Mouse (Mus musculus) lung, postnatal 0 days (tissue): Measurements from ENCODE around the gene Cilp. TPM values are rescaled to one million over a fixed set of nuclear protein-coding genes. Genes with fewer than 3 reads are reported as not detected.

Source experiments
- ATAC-seq: fragments of 200-750 bp; cut with Nextera tagmentation; 2 replicates; pipeline ENCODE4 v1.8.0; 2017; ENCODE audit warnings: moderate library complexity
- DNase-seq: peaks from one replicate; pipeline ENCODE4 v3.0.0-alpha.2; 2016; ENCODE audit warnings: low spot score
- H3K27ac ChIP-seq: fragments of 300-500 bp; sonication (generic); 2 replicates; pipeline ENCODE4 v1.5.1; 2014; ENCODE audit warnings: antibody characterized with exemption, mild to moderate bottlenecking, low read length, mixed read lengths
- H3K27me3 ChIP-seq: fragments of 300-500 bp; sonication (generic); replicated peaks from 2 replicates; pipeline ENCODE4 v1.6.1; 2014; ENCODE audit warnings: low read length, mixed read lengths; ENCODE audit not compliant: insufficient read depth
- H3K36me3 ChIP-seq: fragments of 300-500 bp; sonication (generic); 2 replicates; pipeline ENCODE4 v1.6.1; 2014; ENCODE audit warnings: low read length, mixed read lengths; ENCODE audit not compliant: insufficient read depth
- H3K4me1 ChIP-seq: fragments of 300-500 bp; sonication (generic); 2 replicates; pipeline ENCODE4 v1.6.1; 2014; ENCODE audit warnings: antibody characterized with exemption, low read depth, low read length, mixed read lengths; ENCODE audit not compliant: insufficient read depth
- H3K4me2 ChIP-seq: fragments of 300-500 bp; sonication (generic); replicated peaks from 2 replicates; pipeline ENCODE4 v1.6.1; 2014; ENCODE audit warnings: low read depth, mild to moderate bottlenecking, low read length, moderate library complexity, mixed read lengths
- H3K4me3 ChIP-seq: fragments of 300-500 bp; sonication (generic); 2 replicates; pipeline ENCODE4 v1.5.1; 2014; ENCODE audit warnings: low read depth, low read length
- H3K9ac ChIP-seq: fragments of 300-500 bp; sonication (generic); replicated peaks from 2 replicates; pipeline ENCODE4 v1.6.1; 2014; ENCODE audit warnings: low read depth, mild to moderate bottlenecking
- H3K9me3 ChIP-seq: fragments of 300-500 bp; sonication (generic); 2 replicates; pipeline ENCODE4 v1.6.1; 2016; ENCODE audit warnings: low read length, mixed read lengths
- CTCF ChIP-seq: IDR thresholded peaks from 2 replicates; pipeline ENCODE4 v1.5.1; 2016; ENCODE audit warnings: antibody characterized with exemption, mild to moderate bottlenecking
- EP300 ChIP-seq: IDR thresholded peaks from 2 replicates; pipeline ENCODE4 v1.6.1; 2016; ENCODE audit warnings: antibody characterized with exemption, mild to moderate bottlenecking, control low read depth
- WGBS: fragments of 180-500 bp; shearing (Covaris S2); extraction: QIAGEN DNeasy Blood & Tissue Kit; methylation state at CpG from one replicate; pipeline ENCODE4 v1.1.7; 2014; 5-methylcytosine and 5-hydroxymethylcytosine counted together
- polyA plus RNA-seq: library from polyadenylated mRNA; unstranded; fragments of >200 nt; fragmentation: Nextera tagmentation; extraction: Ambion mirVana; gene quantifications from 2 replicates; pipeline ENCODE4 v1.2.1, GENCODE M21; 2015

Cilp gene
- polyA plus RNA-seq, 1 experiment from 2014 or later = 0.13 TPM

DNA sequence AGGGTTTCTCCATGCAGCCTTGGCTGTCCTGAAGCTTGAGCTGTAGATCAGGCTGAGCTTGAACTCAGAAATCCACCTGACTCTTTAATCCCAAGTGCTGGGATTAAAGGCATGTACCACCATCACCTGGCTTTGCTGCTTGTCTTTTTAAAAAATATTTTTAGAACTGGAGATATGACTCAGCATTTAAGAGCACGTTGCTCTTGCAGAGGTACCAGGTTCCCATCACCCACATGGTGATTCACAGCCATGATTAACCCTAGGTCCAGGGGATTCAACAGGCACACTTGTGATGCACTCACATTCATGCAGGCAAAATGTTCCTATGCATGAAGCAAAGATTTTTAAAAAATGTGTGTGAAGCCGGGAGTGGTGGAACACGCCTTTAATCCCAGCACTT lies 27.4 kb downstream of the Cilp start:
- Histone ChIP-seq H3K36me3 (no peaks in the 10 kb centered on the region), H3K27me3 (no peaks in the 10 kb centered on the region), H3K4me2 (no peak overlapping the region), H3K4me3 (no peak overlapping the region), H3K4me1 (no peaks in the 10 kb centered on the region), H3K27ac (no peak overlapping the region), H3K9ac (no peak overlapping the region), H3K9me3 (no peaks in the 10 kb centered on the region)
- TF ChIP-seq EP300 = no peak
- DNase-seq (no peak), ATAC-seq (no peak)
- WGBS = 84% methylated on average over 3 of the region's 3 CpGs

DNA sequence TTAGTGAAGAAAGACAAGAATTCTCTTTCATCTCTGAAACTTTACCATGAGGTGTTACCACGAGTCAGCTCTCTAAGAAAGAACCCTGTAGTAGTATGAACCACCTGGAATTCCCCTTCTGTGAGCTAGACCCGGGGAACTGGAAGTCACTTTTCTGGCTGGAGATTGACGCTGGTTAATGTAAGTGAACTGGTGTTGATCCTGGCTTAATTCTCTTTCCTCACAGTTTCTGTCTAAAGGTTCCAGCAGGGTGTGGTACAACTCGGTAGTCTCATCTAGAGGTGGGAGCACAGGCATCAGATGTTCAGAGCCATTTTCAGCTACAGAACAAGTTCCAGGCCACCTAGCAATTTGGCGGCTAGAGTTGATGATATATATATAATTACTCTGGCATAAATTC lies 28.1 kb downstream of the Cilp start:
- TF ChIP-seq EP300 = no peak
- no peak for TF ChIP-seq CTCF
- Histone ChIP-seq H3K27me3 (no peaks in the 10 kb centered on the region), H3K9me3 (no peaks in the 10 kb centered on the region), H3K36me3 (no peaks in the 10 kb centered on the region; the same call in 1 of the 2 replicates), H3K9ac (peak overlapping the region; percentile 93; the same call in 1 of the 2 replicates), H3K4me2 (peak overlapping the region; percentile 68), H3K4me1 (no peaks in the 10 kb centered on the region), H3K4me3 (peak overlapping the region; percentile 93), H3K27ac (peak overlapping the region; percentile 95)
- WGBS = 18% methylated on average over 5 of the region's 5 CpGs
- no peak for ATAC-seq
- peak; percentile 50 for DNase-seq

DNA sequence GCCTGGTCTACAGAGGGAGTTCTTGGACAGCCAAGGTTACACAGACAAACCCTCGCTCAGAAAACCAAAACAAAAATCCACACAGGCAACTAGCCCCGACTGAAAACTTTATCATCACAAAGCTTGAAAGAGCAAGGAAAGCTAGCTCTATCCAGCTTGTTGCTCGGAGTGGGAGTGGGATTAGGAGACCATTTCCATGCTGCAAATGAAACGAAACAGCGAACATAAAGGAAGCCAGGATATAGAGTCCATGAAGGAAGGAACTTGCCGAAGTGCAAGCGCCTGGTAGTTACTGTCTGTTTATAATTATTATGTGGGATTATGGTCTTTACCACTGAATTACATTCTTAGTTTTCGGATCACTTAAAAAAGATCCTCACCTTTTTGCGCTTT lies 28.6 kb downstream of the Cilp start:
- Histone ChIP-seq H3K9me3 (no peaks in the 10 kb centered on the region), H3K9ac (peak overlapping the region; percentile 93), H3K27ac (peak overlapping the region; percentile 95), H3K4me3 (peak overlapping the region; percentile 93), H3K36me3 (no peaks in the 10 kb centered on the region; the same call in 1 of the 2 replicates), H3K4me2 (peak overlapping the region; percentile 68), H3K4me1 (no peaks in the 10 kb centered on the region), H3K27me3 (no peaks in the 10 kb centered on the region)
- TF ChIP-seq CTCF = no peak
- TF ChIP-seq EP300 = no peak
- 0% methylated on average over 9 of the region's 9 CpGs for WGBS
- peak; percentile 7; the same call in 1 of the 2 replicates for ATAC-seq
- no peak for DNase-seq

DNA sequence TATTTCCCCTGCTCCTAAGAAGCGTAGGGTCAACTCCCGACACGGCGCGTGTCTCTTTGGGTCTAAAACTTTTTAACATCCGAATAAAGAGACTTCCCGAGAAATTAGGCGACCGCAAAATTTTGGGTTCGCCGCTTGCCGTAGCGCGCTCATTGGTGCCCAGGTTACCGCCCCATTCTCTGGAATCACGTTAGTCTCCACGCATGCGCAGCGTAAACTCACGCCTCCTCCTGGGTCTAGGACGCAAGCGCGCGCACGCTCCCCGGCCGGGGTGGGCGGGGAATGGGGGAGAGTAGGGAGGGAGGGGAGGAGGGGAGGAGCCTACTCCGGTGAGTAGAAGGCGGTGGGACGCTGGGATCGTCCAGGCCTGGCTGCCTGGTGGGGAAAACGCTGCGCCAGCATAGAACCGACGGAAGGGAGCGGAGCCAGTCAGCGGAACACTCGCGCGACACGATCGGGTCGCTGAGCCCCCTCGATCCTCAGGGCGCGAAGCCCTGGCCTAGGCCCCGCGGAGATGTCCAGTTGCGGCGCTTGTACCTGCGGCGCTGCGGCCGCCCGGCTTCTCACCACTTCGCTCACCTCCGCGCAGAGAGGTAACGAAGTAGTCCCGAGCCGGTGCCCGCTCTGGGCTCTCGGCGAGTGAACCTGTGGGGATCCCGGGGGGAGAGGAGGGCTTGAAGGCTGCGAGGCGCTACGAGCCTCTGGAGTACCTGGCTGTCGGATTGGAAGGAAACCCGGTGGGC lies 29.2 kb downstream of the Cilp start, which contains the start of gene Clpx:
Clpx (plus strand) TSS at position 288 of the 743 bp plus-strand sequence.
- Histone ChIP-seq H3K9ac (peak within 1 kb of the TSS; percentile 93), H3K4me3 (peak within 1 kb of the TSS; percentile 93), H3K27ac (peak within 1 kb of the TSS; percentile 95), H3K9me3 (no peaks in the 10 kb centered on the region), H3K4me2 (peak within 1 kb of the TSS; percentile 77), H3K36me3 (no peaks in the 10 kb centered on the region; the same call in 1 of the 2 replicates), H3K4me1 (no peaks in the 10 kb centered on the region), H3K27me3 (no peaks in the 10 kb centered on the region)
- peak; percentile 97 for ATAC-seq
- DNase-seq = peak; percentile 100
- under 1% methylated on average over 52 of the region's 71 CpGs for WGBS
- TF ChIP-seq CTCF (peak; percentile 42), EP300 (peak; percentile 82)

DNA sequence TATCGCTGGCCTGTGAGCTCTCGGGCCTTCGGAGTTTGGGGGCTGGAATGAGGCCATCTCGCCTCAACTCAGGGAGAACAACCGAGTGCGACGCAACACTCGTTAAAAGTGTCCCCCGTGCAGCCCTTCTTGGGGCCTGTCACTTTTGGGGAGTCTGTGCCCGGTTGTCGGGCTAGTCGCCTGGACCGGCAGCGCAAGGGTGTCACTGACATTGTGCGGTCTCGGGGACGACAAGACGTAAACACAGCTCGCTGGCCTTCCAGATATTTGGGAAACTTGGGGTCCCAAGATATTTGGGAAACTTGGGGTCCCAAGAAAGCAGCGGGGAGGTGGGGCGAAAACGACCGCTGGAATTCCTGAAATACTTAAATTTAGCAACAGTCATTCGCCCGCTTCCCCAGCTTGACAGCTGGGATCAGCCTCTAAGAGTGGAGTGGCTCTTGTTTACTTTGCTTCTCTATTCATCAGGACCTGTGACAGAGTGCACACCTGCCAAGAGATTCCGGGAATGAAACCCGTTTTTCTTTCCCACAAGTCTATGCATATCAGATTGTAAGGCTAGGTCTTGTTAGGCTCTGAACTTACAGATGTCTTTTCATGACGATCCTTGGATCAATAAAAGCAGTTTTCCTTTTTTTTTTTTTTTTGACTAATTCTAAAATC lies 29.9 kb downstream of the Cilp start:
- H3K27me3 ChIP-seq = no peaks in the 10 kb centered on the region

DNA sequence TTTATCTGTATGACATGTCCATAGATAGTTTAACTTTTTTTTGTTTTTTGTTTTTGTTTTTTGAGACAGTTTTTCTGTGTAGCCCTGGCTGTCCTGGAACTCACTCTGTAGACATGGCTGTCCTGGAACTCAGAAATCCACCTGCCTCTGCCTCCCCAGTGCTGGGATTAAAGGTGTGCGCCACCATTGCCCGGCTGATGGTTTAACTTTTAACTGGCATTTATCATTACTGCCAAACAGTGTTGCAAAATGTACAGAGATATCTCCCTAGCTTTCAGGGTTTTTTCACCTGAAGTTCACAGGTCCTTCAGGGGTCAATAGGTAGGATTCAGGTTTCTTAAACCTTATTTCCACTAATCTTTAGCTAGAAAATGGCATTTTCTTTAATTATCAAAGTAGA lies 32.1 kb downstream of the Cilp start:
- Histone ChIP-seq H3K9ac (no peak overlapping the region), H3K4me3 (no peak overlapping the region), H3K27ac (no peak overlapping the region), H3K4me2 (no peak overlapping the region), H3K27me3 (no peaks in the 10 kb centered on the region), H3K36me3 (peaks cover 11% of the 10 kb centered on the region; the same call in 1 of the 2 replicates), H3K4me1 (no peaks in the 10 kb centered on the region), H3K9me3 (no peaks in the 10 kb centered on the region)
- no peak for DNase-seq
- no peak for ATAC-seq
- TF ChIP-seq EP300 = no peak
- TF ChIP-seq CTCF = no peak
- WGBS = 99% methylated on average over 2 of the region's 2 CpGs

More for the DNA sequence above, 29.9 kb downstream of the Cilp start:
- Histone ChIP-seq H3K36me3 (peaks cover under 1% of the 10 kb centered on the region; the same call in 1 of the 2 replicates), H3K9me3 (no peaks in the 10 kb centered on the region), H3K9ac (peak overlapping the region; percentile 93), H3K4me1 (no peaks in the 10 kb centered on the region), H3K27ac (peak overlapping the region; percentile 87), H3K4me2 (peak overlapping the region; percentile 77), H3K4me3 (peak overlapping the region; percentile 93)
- WGBS = 1% methylated on average over 28 of the region's 28 CpGs
- DNase-seq (peak; percentile 68), ATAC-seq (no peak)
- TF ChIP-seq CTCF = no peak
- TF ChIP-seq EP300 = no peak
